Mouse (Mus musculus) lung, embryonic 15.5 days (tissue): ENCODE measurements around the gene Cbs. TPM values are rescaled to one million over a fixed set of nuclear protein-coding genes. Genes with fewer than 3 reads are reported as not detected.
"Not testable (repeated sequence)": the region's sequence is repeated elsewhere in the genome, so short reads cannot be mapped to it uniquely, and the experiment has no call there.

Experiments
- ATAC-seq: fragments of 200-750 bp; cut with Nextera tagmentation; 2 replicates; pipeline ENCODE4 v1.8.0; 2017; ENCODE audit warnings: moderate number of reproducible peaks, borderline replicate concordance; ENCODE audit not compliant: low FRiP score, low TSS enrichment; ENCODE audit errors: extremely low read depth
- H3K27ac ChIP-seq: fragments of 300-500 bp; sonication (generic); 2 replicates; pipeline ENCODE4 v1.5.1; 2015; ENCODE audit warnings: moderate library complexity, mild to moderate bottlenecking, inconsistent platforms
- H3K27me3 ChIP-seq: fragments of 300-500 bp; sonication (generic); 2 replicates; pipeline ENCODE4 v1.6.1; 2015; ENCODE audit warnings: inconsistent platforms
- H3K36me3 ChIP-seq: fragments of 300-500 bp; sonication (generic); 2 replicates; pipeline ENCODE4 v1.6.1; 2015; ENCODE audit warnings: inconsistent platforms
- H3K4me1 ChIP-seq: fragments of 300-500 bp; sonication (generic); 2 replicates; pipeline ENCODE4 v1.6.1; 2015; ENCODE audit warnings: inconsistent platforms
- H3K4me2 ChIP-seq: fragments of 300-500 bp; sonication (generic); 2 replicates; pipeline ENCODE4 v1.6.1; 2015; ENCODE audit warnings: inconsistent platforms, mild to moderate bottlenecking, moderate library complexity
- H3K4me3 ChIP-seq: fragments of 300-500 bp; sonication (generic); 2 replicates; pipeline ENCODE4 v1.5.1; 2015; ENCODE audit warnings: mild to moderate bottlenecking, inconsistent platforms
- H3K9ac ChIP-seq: fragments of 300-500 bp; sonication (generic); 2 replicates; pipeline ENCODE4 v1.6.1; 2015; ENCODE audit warnings: inconsistent platforms
- H3K9me3 ChIP-seq: fragments of 300-500 bp; sonication (generic); 2 replicates; pipeline ENCODE4 v1.6.1; 2016; ENCODE audit warnings: inconsistent platforms
- WGBS: fragments of 180-500 bp; shearing (Covaris S2); methylation state at CpG from one replicate; pipeline ENCODE4 v1.1.7; 2015; 5-methylcytosine and 5-hydroxymethylcytosine counted together
- polyA plus RNA-seq: library from polyadenylated mRNA; unstranded; fragments of >200 nt; fragmentation: Nextera tagmentation; extraction: Ambion mirVana; gene quantifications from 2 replicates; pipeline ENCODE4 v1.2.1, GENCODE M21; 2015

The Cbs gene
- polyA plus RNA-seq, 1 experiment from 2014 or later = 3.6 TPM

DNA sequence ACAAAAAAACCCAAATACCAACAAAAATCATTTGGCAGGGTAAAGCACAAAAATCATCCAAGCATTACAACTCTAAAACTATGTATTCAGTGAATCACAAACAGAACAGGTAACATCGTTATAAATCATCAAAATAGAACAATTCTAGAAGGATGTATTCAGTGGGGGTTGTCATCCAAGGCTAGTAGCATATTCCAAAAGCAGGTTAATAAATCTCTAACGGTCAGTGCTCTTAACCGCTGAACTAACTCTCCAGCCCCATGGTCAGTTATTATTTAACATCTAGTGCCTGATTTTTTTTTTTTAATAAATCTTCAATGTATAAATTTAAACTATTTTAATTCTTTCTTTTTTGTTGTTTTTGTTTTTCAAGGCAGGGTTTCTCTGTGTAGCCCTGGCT, 27.9 kb downstream of the Cbs start:
- H3K4me3 ChIP-seq, H3K9me3 ChIP-seq, H3K27me3 ChIP-seq, ATAC-seq, H3K4me2 ChIP-seq, H3K27ac ChIP-seq, H3K4me1 ChIP-seq, H3K9ac ChIP-seq: not testable (repeated sequence)
- H3K36me3 ChIP-seq = peaks cover 20% of the 10 kb centered on the region
- WGBS = 94% methylated on average over 3 of the region's 3 CpGs

DNA sequence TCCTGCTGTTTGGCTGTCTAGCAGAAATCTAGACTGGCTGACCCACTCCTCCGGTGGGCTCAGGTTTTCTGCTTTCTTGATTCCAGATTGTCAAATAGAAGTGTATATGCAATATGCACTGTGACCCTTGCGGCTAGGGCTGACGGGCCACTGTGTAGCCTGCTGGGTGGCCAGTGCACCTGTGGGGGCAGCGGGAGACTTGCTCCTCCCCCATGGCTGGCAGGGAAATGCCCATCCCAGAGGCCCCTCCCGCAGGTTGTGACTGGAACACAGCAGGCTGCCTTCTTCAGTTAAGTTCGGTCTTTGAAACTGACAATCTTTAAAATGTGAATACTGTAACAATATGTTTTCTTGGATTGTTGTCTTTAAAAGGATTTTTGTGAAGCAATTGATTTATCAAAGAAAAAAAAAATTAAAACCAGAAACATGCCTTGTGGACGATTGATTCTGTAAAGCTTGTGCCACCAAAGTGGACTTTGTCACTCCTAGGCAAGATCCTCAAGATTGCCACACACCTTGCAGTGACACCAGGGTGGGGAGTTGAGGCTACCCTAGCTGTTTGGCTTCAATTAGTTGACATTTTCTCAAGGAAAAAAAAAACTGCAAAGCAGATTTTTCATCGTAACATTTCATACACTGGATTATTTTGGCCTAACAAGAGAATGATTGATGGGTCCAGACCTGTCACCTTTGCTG, 29.6 kb downstream of the Cbs start:
- Histone ChIP-seq H3K9ac (no peak overlapping the region), H3K4me1 (no peaks in the 10 kb centered on the region), H3K4me3 (no peak overlapping the region), H3K27ac (no peak overlapping the region), H3K36me3 (peaks cover 36% of the 10 kb centered on the region), H3K9me3 (no peaks in the 10 kb centered on the region), H3K4me2 (no peak overlapping the region), H3K27me3 (no peaks in the 10 kb centered on the region)
- ATAC-seq = no peak
- WGBS = 81% methylated on average over 8 of the region's 8 CpGs

DNA sequence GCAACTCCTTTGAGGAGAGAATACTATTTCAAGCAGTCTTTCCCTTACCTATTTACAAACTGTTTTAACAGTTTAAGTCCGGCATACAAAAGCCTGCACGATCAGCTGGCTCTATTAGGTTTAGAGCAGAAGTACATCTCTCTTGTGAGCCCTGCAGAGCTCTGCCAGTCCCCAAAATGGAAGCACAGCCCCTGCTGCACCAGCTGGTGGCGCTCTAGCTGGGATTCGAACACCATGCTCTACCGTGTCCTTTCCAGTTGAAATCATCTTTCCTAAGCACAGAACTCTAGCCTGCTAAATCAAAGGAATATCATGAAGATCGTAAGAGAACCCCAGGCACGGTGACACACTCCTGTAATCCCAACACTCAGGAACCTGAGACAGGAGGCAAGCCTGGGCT, 30.6 kb downstream of the Cbs start:
- H3K4me1 ChIP-seq = no peaks in the 10 kb centered on the region
- peaks cover 43% of the 10 kb centered on the region for H3K36me3 ChIP-seq
- no peaks in the 10 kb centered on the region for H3K27me3 ChIP-seq
- no peaks in the 10 kb centered on the region for H3K9me3 ChIP-seq
- ATAC-seq = no peak
- no peak overlapping the region for H3K9ac ChIP-seq
- no peak overlapping the region for H3K27ac ChIP-seq
- H3K4me3 ChIP-seq = no peak overlapping the region
- no peak overlapping the region for H3K4me2 ChIP-seq
- 82% methylated on average over 7 of the region's 7 CpGs for WGBS

DNA sequence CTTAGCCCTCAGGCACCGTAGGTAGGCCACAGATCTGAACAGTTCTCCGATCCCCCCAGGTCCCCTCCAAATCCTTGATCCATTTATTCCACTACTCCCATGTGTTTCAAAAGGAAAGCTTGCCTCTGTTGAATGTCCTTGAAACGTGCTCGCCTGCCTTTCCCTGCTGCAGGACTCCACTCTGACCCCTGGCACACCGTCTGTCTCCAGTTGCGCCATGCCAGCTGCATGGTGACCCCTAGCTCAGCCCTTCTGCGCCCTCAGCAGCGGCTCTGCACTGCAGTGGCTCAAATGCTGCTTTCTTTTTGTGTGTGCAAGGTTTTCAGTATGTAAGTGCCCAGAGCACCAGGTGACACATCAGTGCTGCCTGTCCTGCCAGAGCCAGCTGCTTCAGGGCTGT, 38.4 kb downstream of the Cbs start:
- Histone ChIP-seq H3K9me3 (no peaks in the 10 kb centered on the region), H3K9ac (no peak overlapping the region), H3K4me1 (no peaks in the 10 kb centered on the region), H3K27me3 (no peaks in the 10 kb centered on the region), H3K27ac (no peak overlapping the region), H3K4me2 (no peak overlapping the region), H3K4me3 (no peak overlapping the region), H3K36me3 (peaks cover 51% of the 10 kb centered on the region)
- ATAC-seq = no peak
- WGBS = 83% methylated on average over 8 of the region's 8 CpGs

DNA sequence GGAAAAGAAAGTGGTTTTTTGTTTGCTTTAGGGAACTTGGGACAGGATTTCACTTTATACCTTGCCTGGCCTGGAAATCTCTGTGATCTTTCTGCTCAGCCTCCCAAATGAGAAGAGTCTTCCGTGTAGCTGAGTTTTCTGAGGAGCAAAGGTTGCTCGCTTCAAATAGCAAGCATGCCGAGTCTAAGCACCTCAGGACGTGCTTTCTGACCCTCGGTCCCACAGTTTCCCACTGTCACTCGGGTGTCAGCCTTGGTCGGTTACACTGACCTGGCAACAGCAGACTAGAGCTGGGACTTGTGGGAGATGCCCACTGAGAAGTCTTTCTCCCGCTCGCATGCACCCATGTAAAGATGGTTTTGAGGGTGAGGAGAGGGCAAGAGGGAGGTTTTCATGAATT, 39.1 kb downstream of the Cbs start:
- no peak overlapping the region for H3K4me2 ChIP-seq
- no peak overlapping the region for H3K9ac ChIP-seq
- H3K9me3 ChIP-seq = no peaks in the 10 kb centered on the region
- no peak for ATAC-seq
- no peaks in the 10 kb centered on the region for H3K27me3 ChIP-seq
- H3K4me1 ChIP-seq = no peaks in the 10 kb centered on the region
- H3K36me3 ChIP-seq = peaks cover 50% of the 10 kb centered on the region
- no peak overlapping the region for H3K4me3 ChIP-seq
- H3K27ac ChIP-seq = no peak overlapping the region
- WGBS = 90% methylated on average over 9 of the region's 9 CpGs

DNA sequence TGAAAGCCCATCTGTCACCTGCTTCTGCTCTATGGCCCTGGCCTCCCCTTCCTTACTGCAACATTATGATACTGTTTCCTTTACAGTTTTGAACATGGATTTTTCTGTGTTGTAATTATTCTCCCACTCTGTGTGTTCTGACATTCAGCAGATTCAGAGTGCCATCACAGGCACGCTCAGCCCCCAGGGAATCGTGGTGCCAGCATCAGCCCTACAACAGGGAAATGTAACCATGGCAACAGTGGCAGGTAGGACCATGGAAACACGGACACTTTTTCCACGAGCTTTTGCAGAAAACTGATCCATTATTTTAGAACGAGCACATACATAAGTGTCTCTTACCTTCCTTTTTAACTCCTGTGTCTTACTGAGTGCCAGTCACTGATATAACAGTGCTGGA, 42.0 kb downstream of the Cbs start:
- Histone ChIP-seq H3K4me2 (no peak overlapping the region), H3K36me3 (peaks cover 53% of the 10 kb centered on the region), H3K27me3 (no peaks in the 10 kb centered on the region), H3K9me3 (no peaks in the 10 kb centered on the region), H3K4me3 (no peak overlapping the region), H3K4me1 (no peaks in the 10 kb centered on the region), H3K9ac (no peak overlapping the region), H3K27ac (no peak overlapping the region)
- ATAC-seq = no peak
- WGBS = 70% methylated on average over 5 of the region's 5 CpGs

DNA sequence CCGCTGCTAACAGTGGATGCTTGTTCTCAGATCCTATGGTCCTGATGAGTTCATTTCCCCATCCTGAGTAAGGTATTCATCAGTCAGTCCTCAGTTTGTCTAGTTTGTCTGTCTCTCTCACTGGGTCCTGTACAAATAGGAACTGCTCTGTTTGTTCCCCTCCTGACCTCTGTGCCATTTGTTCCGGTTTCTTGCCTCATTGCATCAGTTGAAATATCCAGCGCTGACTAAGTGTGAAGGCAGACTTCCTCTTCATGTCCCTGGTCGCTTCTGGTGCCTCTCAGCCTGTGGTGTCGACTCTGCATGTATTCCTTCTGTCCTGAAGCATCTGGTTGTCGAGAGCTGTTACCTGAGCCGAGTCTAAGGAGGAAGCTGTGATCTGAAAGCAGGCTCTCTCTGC, 42.4 kb downstream of the Cbs start:
- 62% methylated on average over 7 of the region's 7 CpGs for WGBS
- Histone ChIP-seq H3K27ac (no peak overlapping the region), H3K9ac (no peak overlapping the region), H3K36me3 (peaks cover 51% of the 10 kb centered on the region), H3K9me3 (no peaks in the 10 kb centered on the region), H3K4me2 (no peak overlapping the region), H3K27me3 (no peaks in the 10 kb centered on the region), H3K4me1 (no peaks in the 10 kb centered on the region), H3K4me3 (no peak overlapping the region)
- ATAC-seq = no peak

DNA sequence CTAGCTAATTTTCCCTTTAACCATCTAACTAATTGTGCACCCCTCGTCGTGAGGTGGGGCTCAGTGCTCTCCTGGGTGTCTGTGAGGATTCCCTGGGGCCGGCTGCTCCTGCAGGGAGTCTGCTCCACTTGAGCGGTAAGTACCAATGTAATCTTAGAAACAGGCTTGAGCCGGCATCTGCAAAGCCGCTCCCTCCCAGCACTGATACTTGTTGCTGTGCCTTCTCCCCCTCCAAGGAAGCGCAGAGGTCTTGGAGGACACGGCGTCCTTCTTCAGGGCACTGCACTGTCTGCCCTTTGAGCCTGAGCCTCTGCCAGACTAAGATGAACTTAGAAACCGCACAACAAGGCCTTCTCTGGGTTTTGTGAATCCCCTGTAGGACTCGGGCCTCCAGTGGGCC, 46.2 kb downstream of the Cbs start:
- Histone ChIP-seq H3K36me3 (peaks cover 58% of the 10 kb centered on the region), H3K9ac (no peak overlapping the region), H3K9me3 (no peaks in the 10 kb centered on the region), H3K27ac (no peak overlapping the region), H3K4me3 (no peak overlapping the region), H3K4me2 (no peak overlapping the region), H3K27me3 (no peaks in the 10 kb centered on the region), H3K4me1 (no peaks in the 10 kb centered on the region)
- ATAC-seq = no peak
- 89% methylated on average over 11 of the region's 11 CpGs for WGBS

DNA sequence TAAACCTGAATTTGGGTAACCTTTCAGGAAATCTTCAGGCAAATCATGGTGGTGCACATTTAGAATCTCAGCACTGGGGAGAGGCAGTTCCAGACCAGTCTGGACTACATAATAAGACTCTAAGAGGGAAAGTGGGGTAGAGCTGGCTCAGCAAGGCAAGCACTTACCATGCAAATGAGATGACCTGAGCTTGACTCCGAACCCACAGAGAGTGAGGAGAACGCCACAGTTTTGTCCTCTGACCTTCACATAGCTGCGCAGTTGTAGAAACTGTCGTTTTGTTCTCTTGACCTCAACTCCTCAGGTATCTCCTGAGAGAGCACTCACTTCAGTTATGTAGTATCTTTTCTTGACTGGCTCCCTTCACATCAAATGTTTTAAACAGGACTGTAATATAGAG, 48.3 kb downstream of the Cbs start:
- no peak for ATAC-seq
- no peak overlapping the region for H3K9ac ChIP-seq
- 82% methylated on average over 4 of the region's 4 CpGs for WGBS
- H3K36me3 ChIP-seq = peaks cover 53% of the 10 kb centered on the region
- no peak overlapping the region for H3K27ac ChIP-seq
- H3K4me2 ChIP-seq = no peak overlapping the region
- no peaks in the 10 kb centered on the region for H3K4me1 ChIP-seq
- H3K27me3 ChIP-seq = no peaks in the 10 kb centered on the region
- H3K9me3 ChIP-seq = no peaks in the 10 kb centered on the region
- no peak overlapping the region for H3K4me3 ChIP-seq

DNA sequence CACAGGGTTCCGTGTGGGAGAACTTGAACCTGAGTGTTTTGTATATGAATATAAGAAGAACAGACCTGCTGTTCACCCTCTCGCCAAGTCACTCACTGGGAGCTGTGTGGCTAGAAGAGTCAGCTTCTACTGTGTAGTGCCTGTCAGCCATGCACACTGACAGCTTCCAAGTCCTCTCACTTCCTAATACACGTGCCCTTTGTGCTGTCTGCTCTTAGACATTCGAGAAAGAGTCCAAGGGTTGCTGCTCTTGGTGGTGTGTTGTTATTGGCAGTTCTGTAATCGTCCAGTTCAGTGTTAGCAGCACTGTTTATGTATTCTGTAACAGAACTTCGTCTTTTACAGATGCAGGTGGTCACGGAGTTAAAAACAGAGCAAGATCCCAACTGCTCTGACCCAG, 48.9 kb downstream of the Cbs start:
- WGBS = 70% methylated on average over 7 of the region's 7 CpGs
- H3K4me2 ChIP-seq = no peak overlapping the region
- H3K27ac ChIP-seq = no peak overlapping the region
- H3K9me3 ChIP-seq = no peaks in the 10 kb centered on the region
- peaks cover 47% of the 10 kb centered on the region for H3K36me3 ChIP-seq
- no peak overlapping the region for H3K4me3 ChIP-seq
- ATAC-seq = no peak
- H3K9ac ChIP-seq = no peak overlapping the region
- H3K27me3 ChIP-seq = no peaks in the 10 kb centered on the region
- H3K4me1 ChIP-seq = no peaks in the 10 kb centered on the region

DNA sequence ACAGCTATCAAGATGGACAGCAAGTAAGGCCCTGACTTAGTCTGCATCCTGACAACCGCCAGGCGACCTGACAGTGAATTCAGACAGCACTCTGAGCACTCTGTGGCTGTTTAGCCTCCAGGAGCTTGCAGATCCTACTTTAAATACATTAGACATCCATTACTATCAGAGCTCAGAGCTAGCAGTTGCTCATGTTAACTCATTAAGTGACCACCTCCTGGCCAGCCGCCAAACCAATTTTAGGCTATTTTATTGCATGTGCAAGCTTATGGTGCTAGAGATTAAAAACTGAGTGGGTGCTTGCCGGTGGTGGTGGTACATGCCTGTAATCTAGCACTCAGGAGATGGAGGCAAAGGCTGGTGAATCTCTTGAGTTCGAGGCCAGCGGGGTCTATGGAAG, 53.3 kb downstream of the Cbs start:
- 76% methylated on average over 6 of the region's 6 CpGs for WGBS
- no peak overlapping the region for H3K27ac ChIP-seq
- no peaks in the 10 kb centered on the region for H3K9me3 ChIP-seq
- no peak overlapping the region for H3K4me2 ChIP-seq
- H3K9ac ChIP-seq = no peak overlapping the region
- H3K27me3 ChIP-seq = no peaks in the 10 kb centered on the region
- H3K4me3 ChIP-seq = no peak overlapping the region
- peaks cover 14% of the 10 kb centered on the region; the same call in 1 of the 2 replicates for H3K36me3 ChIP-seq
- no peak for ATAC-seq
- H3K4me1 ChIP-seq = 0 out of 2 replicates have a peak, but pooled peaks cover 8% of the 10 kb centered on the region

DNA sequence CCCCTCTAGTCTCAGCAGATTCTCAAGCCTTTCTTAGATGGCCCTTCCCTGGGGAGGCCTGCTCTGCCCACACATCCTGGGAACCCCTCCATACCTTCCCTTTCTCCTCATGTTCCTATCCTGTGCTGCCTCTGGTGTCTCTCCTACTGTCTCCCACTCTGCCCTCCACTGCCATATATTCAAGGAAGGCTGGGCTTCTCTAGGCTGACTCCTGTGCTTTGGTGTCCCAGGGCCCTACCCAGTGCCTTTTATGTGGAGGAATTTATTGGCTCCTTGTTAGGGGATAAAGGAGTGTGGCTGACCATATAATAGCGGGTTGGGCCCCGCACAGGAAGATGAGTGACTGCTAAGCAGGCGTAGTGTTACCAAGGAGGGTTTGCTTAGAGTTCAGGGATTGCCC, 53.9 kb downstream of the Cbs start:
- ATAC-seq = no peak
- Histone ChIP-seq H3K27me3 (no peaks in the 10 kb centered on the region), H3K9me3 (no peaks in the 10 kb centered on the region), H3K4me2 (no peak overlapping the region), H3K27ac (no peak overlapping the region), H3K9ac (no peak overlapping the region), H3K36me3 (peaks cover 10% of the 10 kb centered on the region; the same call in 1 of the 2 replicates), H3K4me3 (no peak overlapping the region), H3K4me1 (0 out of 2 replicates have a peak, but pooled peaks cover 8% of the 10 kb centered on the region)
- WGBS = 66% methylated on average over 3 of the region's 3 CpGs

DNA sequence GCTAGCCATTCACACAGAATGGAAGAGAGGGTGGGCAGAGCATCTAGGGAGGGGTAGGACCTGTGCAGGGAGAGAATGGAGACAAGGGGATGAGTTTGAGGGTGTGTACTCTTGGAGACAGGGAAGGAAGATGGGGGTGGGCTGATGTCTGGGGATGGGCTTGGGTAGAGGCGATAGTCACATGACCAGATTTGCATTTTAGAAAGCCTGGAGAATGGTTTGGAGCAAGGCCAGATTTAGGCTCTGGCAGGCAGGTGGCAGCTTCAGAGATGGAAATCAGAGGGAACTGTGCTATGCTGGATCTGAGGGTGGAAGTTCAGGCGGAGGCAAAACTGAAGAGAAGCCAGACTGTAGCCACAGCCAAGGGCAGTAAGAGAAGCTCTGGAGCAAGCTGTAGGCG, 56.7 kb downstream of the Cbs start:
- Histone ChIP-seq H3K36me3 (0 out of 2 replicates have a peak, but pooled peaks cover 7% of the 10 kb centered on the region), H3K9me3 (no peaks in the 10 kb centered on the region), H3K4me3 (no peak overlapping the region), H3K9ac (no peak overlapping the region), H3K27ac (no peak overlapping the region), H3K27me3 (no peaks in the 10 kb centered on the region), H3K4me2 (no peak overlapping the region), H3K4me1 (0 out of 2 replicates have a peak, but pooled peaks cover 15% of the 10 kb centered on the region)
- ATAC-seq = no peak
- WGBS = 57% methylated on average over 3 of the region's 3 CpGs
